8 mouse cellular contexts compared by ENCODE assay signal in the genomic region with DNA sequence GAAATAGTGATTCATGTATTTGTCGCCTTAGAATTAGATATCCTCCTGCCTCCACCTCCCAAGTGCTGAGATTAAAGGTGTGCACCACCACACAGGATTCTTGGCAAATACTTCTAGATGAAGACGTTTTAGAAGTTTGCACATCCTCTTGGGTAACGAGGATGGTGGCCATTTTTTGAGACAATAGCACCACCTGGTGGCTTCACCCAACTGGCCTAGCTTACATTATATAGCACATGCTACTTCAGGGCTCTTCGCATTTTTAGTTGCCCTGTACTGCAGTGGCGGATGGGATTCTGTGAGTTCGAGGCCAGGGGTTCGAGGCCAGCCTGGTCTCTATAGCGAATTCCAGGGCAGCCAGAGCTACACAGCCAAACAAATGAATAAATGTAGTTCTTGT. TPM values are rescaled to one million over a fixed set of nuclear protein-coding genes. Genes with fewer than 3 reads are reported as not detected.
DNase-seq lines count a peak whose midpoint lies in the region; ATAC-seq and TF ChIP-seq lines count a peak whose summit lies in the region.

No protein-coding gene starts in this region.

- peaks cover 94% of the 10 kb centered on the region for H3K4me1 ChIP-seq in E14TG2a.4 (replicated peaks; ENCODE audit: low read depth, low read length)
- no peaks in the 10 kb centered on the region for H3K4me1 ChIP-seq in forebrain, embryonic 13.5 days

- DNase-seq in c-Kit-positive CD71-positive TER-119-negative erythroid progenitor cells, embryonic 14.5 days (ENCODE audit: low read depth), result peak; percentile 74
- peak; percentile 84 for DNase-seq in heart, postnatal 4 days
- DNase-seq in layer of hippocampus, adult 18-20 months (ENCODE audit: low spot score in 2 of 2), result peak; percentile 43 to 87
- DNase-seq in lung, adult 18-20 months, result peak; percentile 67 to 77
- peak; percentile 88 for DNase-seq in testis, postnatal 10 days (ENCODE audit: low spot score)

- H3K9me3 ChIP-seq in E14TG2a.4 (ENCODE audit: low read length), result no peaks in the 10 kb centered on the region
- no peaks in the 10 kb centered on the region; the same call in 1 of the 2 replicates for H3K9me3 ChIP-seq in forebrain, embryonic 13.5 days (replicated peaks)

- no peak overlapping the region for H3K4me2 ChIP-seq in forebrain, embryonic 13.5 days

- no peak overlapping the region for H3K4me3 ChIP-seq in E14TG2a.4 (replicated peaks; ENCODE audit: low read length)
- H3K4me3 ChIP-seq in forebrain, embryonic 13.5 days, result no peak overlapping the region

- H3K9ac ChIP-seq in forebrain, embryonic 13.5 days, result no peak overlapping the region

- H3K27ac ChIP-seq in forebrain, embryonic 13.5 days, result no peak overlapping the region

- H3K36me3 ChIP-seq in E14TG2a.4 (ENCODE audit: insufficient read depth, low read length), result no peaks in the 10 kb centered on the region
- H3K36me3 ChIP-seq in forebrain, embryonic 13.5 days (ENCODE audit: poor library complexity, severe bottlenecking), result no peaks in the 10 kb centered on the region

- peak; percentile 72 for ATAC-seq in forebrain, embryonic 13.5 days
- peak; percentile 63; the same call in 1 of the 2 replicates for ATAC-seq in neutrophil, adult 5-6 weeks (ENCODE audit: extremely low read depth, insufficient number of reproducible peaks, low FRiP score, poor library complexity, severe bottlenecking)

- 37% methylated on average over 8 of the region's 8 CpGs for WGBS in forebrain, embryonic 13.5 days

- H3K27me3 ChIP-seq in E14TG2a.4 (ENCODE audit: insufficient read depth, low read length), result no peaks in the 10 kb centered on the region
- peaks cover 10% of the 10 kb centered on the region; the same call in 1 of the 2 replicates for H3K27me3 ChIP-seq in forebrain, embryonic 13.5 days

- TF ChIP-seq CTCF in E14TG2a.4 (conservative IDR thresholded peaks at IDR 0.05; ENCODE audit: low read length), result peak; percentile 63

RNA-seq across cellular contexts. Expression of a gene that starts 44.1 kb away (rescaled TPM):
- polyA plus RNA-seq in forebrain, embryonic 13.5 days (2015; fragmentation: Nextera tagmentation; extraction: Ambion mirVana), result 107 and 120 TPM in 2 replicates
- total RNA-seq in heart, postnatal 4 days (2021), result 10 to 100 TPM; 29.2 to 29.5 TPM
- 10 to 100 TPM; 22.7 to 25.3 TPM for total RNA-seq in layer of hippocampus, adult 18-20 months (2021)
- total RNA-seq in neutrophil, adult 5-6 weeks (2017), result 52.6 and 60.8 TPM in 2 replicates

RNA-seq across cellular contexts. Expression of a gene that starts 59.2 kb away (rescaled TPM):
- 23.4 and 23.9 TPM in 2 replicates for polyA plus RNA-seq in forebrain, embryonic 13.5 days (2015; fragmentation: Nextera tagmentation; extraction: Ambion mirVana)
- 10 to 100 TPM; 13.3 to 15.7 TPM for total RNA-seq in heart, postnatal 4 days (2021)
- total RNA-seq in layer of hippocampus, adult 18-20 months (2021), result 10 to 100 TPM; 19.2 to 21.6 TPM
- 23.0 and 24.1 TPM in 2 replicates for total RNA-seq in neutrophil, adult 5-6 weeks (2017)

RNA-seq across cellular contexts. Expression of a gene that starts 59.5 kb away (rescaled TPM):
- 17.8 and 19.4 TPM in 2 replicates for polyA plus RNA-seq in forebrain, embryonic 13.5 days (2015; fragmentation: Nextera tagmentation; extraction: Ambion mirVana)
- total RNA-seq in heart, postnatal 4 days (2021), result 1 to 10 TPM; 6.0 to 6.6 TPM
- 10 to 100 TPM; 12.8 to 18.5 TPM for total RNA-seq in layer of hippocampus, adult 18-20 months (2021)
- total RNA-seq in neutrophil, adult 5-6 weeks (2017), result not detected in 2 replicates
